Mouse (Mus musculus) heart, postnatal 25 days (tissue): ENCODE measurements around the gene Mfsd6l. TPM values are rescaled to one million over a fixed set of nuclear protein-coding genes. Genes with fewer than 3 reads are reported as not detected.

Experiments
- DNase-seq: peaks from one replicate; pipeline ENCODE4 v3.0.0; 2022; ENCODE audit warnings: low spot score
- intact Hi-C: fragments of 180-260 bp; cut with DNase I; formaldehyde crosslinking; loops from one replicate; pipeline ENCODE4 v1.15.1; 2025
- total RNA-seq, 2 experiments: library from RNA; stranded (reverse); gene quantifications; 2 replicates each; pipeline ENCODE4 v1.2.3; 2021

The Mfsd6l gene
- total RNA-seq, 2 experiments from 2014 or later = 0.11 TPM; not detected in 1

- no peak for DNase-seq
Measured at GRCm38 (mm10) chr11:68547484-68547883, 8.5 kb upstream of the Mfsd6l start.

GRCm38 (mm10) chr11:68549597-68549996 is 6.4 kb upstream of the Mfsd6l start:
- intact Hi-C loops = no loop called here
- no peak for DNase-seq

More at GRCm38 (mm10) chr11:68547484-68547883, 8.5 kb upstream of the Mfsd6l start:
- intact Hi-C loops = no loop called here

GRCm38 (mm10) chr11:68550358-68550757 is 5.6 kb upstream of the Mfsd6l start:
- DNase-seq = no peak
- intact Hi-C loops = no loop called here

GRCm38 (mm10) chr11:68553981-68554471 is 2.0 kb upstream of the Mfsd6l start:
- intact Hi-C loops = loop anchor here (2.0 kb wide), 1 partner anchor 69 kb away; no protein-coding TSS in a partner anchor
- no peak for DNase-seq

GRCm38 (mm10) chr11:68559546-68559945 is 3.6 kb downstream of the Mfsd6l start:
- intact Hi-C loops = no loop called here
- DNase-seq = no peak

GRCm38 (mm10) chr11:68561957-68562950 is 6.3 kb downstream of the Mfsd6l start:
- DNase-seq = no peak
- intact Hi-C loops = no loop called here

- no peak for DNase-seq
- intact Hi-C loops = loop anchor here (5.0 kb wide), 2 partner anchors 158 to 243 kb away; no protein-coding TSS in a partner anchor
Measured at GRCm38 (mm10) chr11:68564356-68565031, 8.5 kb downstream of the Mfsd6l start.

GRCm38 (mm10) chr11:68565032-68565429 is 9.0 kb downstream of the Mfsd6l start:
- intact Hi-C loops = loop anchor here (5.0 kb wide), 2 partner anchors 157 to 242 kb away; no protein-coding TSS in a partner anchor
- DNase-seq = no peak

- intact Hi-C loops = loop anchor here (1.0 to 5.0 kb wide), 3 partner anchors 156 to 308 kb away; no protein-coding TSS in a partner anchor
- peak; percentile 36 for DNase-seq
Measured at GRCm38 (mm10) chr11:68566447-68567059, 10.6 kb downstream of the Mfsd6l start.

GRCm38 (mm10) chr11:68570861-68571260 is 14.9 kb downstream of the Mfsd6l start:
- no peak for DNase-seq
- intact Hi-C loops = no loop called here

- intact Hi-C loops = no loop called here
- no peak for DNase-seq
Measured at GRCm38 (mm10) chr11:68577076-68577475, 21.1 kb downstream of the Mfsd6l start.

GRCm38 (mm10) chr11:68579462-68579881 is 23.5 kb downstream of the Mfsd6l start:
- no peak for DNase-seq
- intact Hi-C loops = no loop called here

- intact Hi-C loops = loop anchor here (10.0 kb wide), 1 partner anchor 114 kb away; the partner anchor contains the start of gene Myh10
- no peak for DNase-seq
Measured at GRCm38 (mm10) chr11:68580566-68580965, 24.6 kb downstream of the Mfsd6l start.

- no peak for DNase-seq
- intact Hi-C loops = loop anchor here (10.0 kb wide), 1 partner anchor 112 kb away; the partner anchor contains the start of gene Myh10
Measured at GRCm38 (mm10) chr11:68583225-68583624, 27.2 kb downstream of the Mfsd6l start.

GRCm38 (mm10) chr11:68583906-68584480 is 28.0 kb downstream of the Mfsd6l start:
- intact Hi-C loops = loop anchor here (10.0 kb wide), 1 partner anchor 111 kb away; the partner anchor contains the start of gene Myh10
- DNase-seq = no peak

GRCm38 (mm10) chr11:68585890-68586289 is 29.9 kb downstream of the Mfsd6l start:
- DNase-seq = no peak
- intact Hi-C loops = loop anchor here (5.0 to 10.0 kb wide), 2 partner anchors 109 to 221 kb away; partner anchors contain the start of gene Myh10

- intact Hi-C loops = loop anchor here (5.0 to 10.0 kb wide), 2 partner anchors 108 to 221 kb away; partner anchors contain the start of gene Myh10
- DNase-seq = no peak
Measured at GRCm38 (mm10) chr11:68586721-68587120, 30.7 kb downstream of the Mfsd6l start, which contains the start of gene Ccdc42. Gene Ccdc42, plus strand, starts transcription at chr11:68587021.

GRCm38 (mm10) chr11:68589055-68589809 is 33.2 kb downstream of the Mfsd6l start:
- DNase-seq = peak; percentile 43
- intact Hi-C loops = loop anchor here (5.0 to 10.0 kb wide), 2 partner anchors 106 to 218 kb away; partner anchors contain the start of gene Myh10
